Mouse (Mus musculus): ENCODE results near the gene Rgs16. TPM values are rescaled to one million over a fixed set of nuclear protein-coding genes. Genes with fewer than 3 reads are reported as not detected.
A peak's percentile ranks its signal among the peaks of the same experiment; 100 is the strongest.

The Rgs16 gene
- polyA plus RNA-seq, 1 experiment from 2014 or later: 23.7 TPM

- H3K9me3 ChIP-seq: no peaks in the 10 kb centered on the region
- H3K4me2 ChIP-seq (replicated peaks): no peak overlapping the region
- no peaks in the 10 kb centered on the region for H3K36me3 ChIP-seq
- ATAC-seq (ENCODE audit: low FRiP score, low read depth): no peak
- no peaks in the 10 kb centered on the region for H3K4me1 ChIP-seq
- no peak overlapping the region for H3K27ac ChIP-seq
- no peaks in the 10 kb centered on the region for H3K27me3 ChIP-seq
- WGBS: 80% methylated on average over 16 of the region's 16 CpGs
- no peak overlapping the region for H3K9ac ChIP-seq
- H3K4me3 ChIP-seq: no peak overlapping the region
Measured at GRCm38 (mm10) chr1:153726636-153727035, 13.5 kb upstream of the Rgs16 start.

GRCm38 (mm10) chr1:153729806-153730205 is 10.3 kb upstream of the Rgs16 start:
- H3K27ac ChIP-seq: no peak overlapping the region
- H3K4me3 ChIP-seq: no peak overlapping the region
- H3K4me2 ChIP-seq (replicated peaks): no peak overlapping the region
- no peaks in the 10 kb centered on the region for H3K36me3 ChIP-seq
- WGBS: 38% methylated on average over 2 of the region's 2 CpGs
- ATAC-seq (ENCODE audit: low FRiP score, low read depth): no peak
- H3K4me1 ChIP-seq: peaks cover 18% of the 10 kb centered on the region
- H3K27me3 ChIP-seq: no peaks in the 10 kb centered on the region
- no peaks in the 10 kb centered on the region for H3K9me3 ChIP-seq
- H3K9ac ChIP-seq: no peak overlapping the region

- H3K27ac ChIP-seq: no peak overlapping the region
- ATAC-seq (ENCODE audit: low FRiP score, low read depth): no peak
Measured at GRCm38 (mm10) chr1:153730671-153731070, 9.5 kb upstream of the Rgs16 start.

GRCm38 (mm10) chr1:153733181-153733580 is 7.0 kb upstream of the Rgs16 start:
- Histone ChIP-seq H3K9me3 (no peaks in the 10 kb centered on the region), H3K4me3 (no peak overlapping the region), H3K9ac (no peak overlapping the region), H3K4me2 (replicated peaks) (no peak overlapping the region), H3K4me1 (peaks cover 43% of the 10 kb centered on the region), H3K27ac (0 out of 2 replicates have a peak overlapping the region, but pooled peaks have one; percentile 39), H3K27me3 (peaks cover 5% of the 10 kb centered on the region), H3K36me3 (no peaks in the 10 kb centered on the region)
- peak; percentile 70 for ATAC-seq (ENCODE audit: low FRiP score, low read depth)
- 15% methylated on average over 9 of the region's 9 CpGs for WGBS

More at GRCm38 (mm10) chr1:153730671-153731070, 9.5 kb upstream of the Rgs16 start:
- Histone ChIP-seq H3K9ac (no peak overlapping the region), H3K27me3 (no peaks in the 10 kb centered on the region), H3K36me3 (no peaks in the 10 kb centered on the region), H3K4me2 (replicated peaks) (no peak overlapping the region), H3K4me3 (no peak overlapping the region), H3K9me3 (no peaks in the 10 kb centered on the region), H3K4me1 (peaks cover 18% of the 10 kb centered on the region)
- 58% methylated on average over 3 of the region's 3 CpGs for WGBS

GRCm38 (mm10) chr1:153734866-153735265 is 5.3 kb upstream of the Rgs16 start:
- no peak for ATAC-seq (ENCODE audit: low FRiP score, low read depth)
- Histone ChIP-seq H3K36me3 (no peaks in the 10 kb centered on the region), H3K4me2 (replicated peaks) (no peak overlapping the region), H3K4me1 (peaks cover 50% of the 10 kb centered on the region), H3K27ac (no peak overlapping the region), H3K9ac (no peak overlapping the region), H3K27me3 (peaks cover 19% of the 10 kb centered on the region), H3K4me3 (no peak overlapping the region), H3K9me3 (no peaks in the 10 kb centered on the region)
- WGBS: 78% methylated on average over 4 of the region's 4 CpGs

GRCm38 (mm10) chr1:153736096-153736495 is 4.1 kb upstream of the Rgs16 start:
- H3K27me3 ChIP-seq: peaks cover 23% of the 10 kb centered on the region
- no peak overlapping the region for H3K4me2 ChIP-seq (replicated peaks)
- no peaks in the 10 kb centered on the region for H3K9me3 ChIP-seq
- ATAC-seq (ENCODE audit: low FRiP score, low read depth): no peak
- H3K9ac ChIP-seq: no peak overlapping the region
- no peak overlapping the region for H3K4me3 ChIP-seq
- 63% methylated on average over 6 of the region's 6 CpGs for WGBS
- H3K27ac ChIP-seq: no peak overlapping the region
- H3K36me3 ChIP-seq: no peaks in the 10 kb centered on the region
- H3K4me1 ChIP-seq: peaks cover 59% of the 10 kb centered on the region

- Histone ChIP-seq H3K27me3 (peaks cover 29% of the 10 kb centered on the region), H3K9me3 (no peaks in the 10 kb centered on the region), H3K4me1 (peaks cover 63% of the 10 kb centered on the region), H3K36me3 (no peaks in the 10 kb centered on the region), H3K9ac (no peak overlapping the region), H3K4me3 (no peak overlapping the region), H3K4me2 (replicated peaks) (0 out of 2 replicates have a peak overlapping the region, but pooled peaks have one; percentile 7), H3K27ac (peak overlapping the region; percentile 33; the same call in 1 of the 2 replicates)
- 53% methylated on average over 9 of the region's 9 CpGs for WGBS
- ATAC-seq (ENCODE audit: low FRiP score, low read depth): no peak
Measured at GRCm38 (mm10) chr1:153737101-153738085, 2.8 kb upstream of the Rgs16 start.

GRCm38 (mm10) chr1:153739437-153740015 is 623 bp upstream of the Rgs16 start:
- H3K4me2 ChIP-seq (replicated peaks): peak overlapping the region; percentile 75
- H3K4me3 ChIP-seq: peak overlapping the region; percentile 49
- peaks cover 29% of the 10 kb centered on the region for H3K27me3 ChIP-seq
- 21% methylated on average over 13 of the region's 13 CpGs for WGBS
- H3K9ac ChIP-seq: peak overlapping the region; percentile 68; the same call in 1 of the 2 replicates
- H3K36me3 ChIP-seq: peaks cover 10% of the 10 kb centered on the region; the same call in 1 of the 2 replicates
- no peaks in the 10 kb centered on the region for H3K9me3 ChIP-seq
- peaks cover 53% of the 10 kb centered on the region for H3K4me1 ChIP-seq
- ATAC-seq (ENCODE audit: low FRiP score, low read depth): no peak
- no peak overlapping the region for H3K27ac ChIP-seq

- Histone ChIP-seq H3K27ac (no peak overlapping the region), H3K36me3 (peaks cover 10% of the 10 kb centered on the region; the same call in 1 of the 2 replicates), H3K4me3 (peak overlapping the region; percentile 49), H3K27me3 (peaks cover 29% of the 10 kb centered on the region), H3K4me2 (replicated peaks) (peak overlapping the region; percentile 75), H3K9me3 (no peaks in the 10 kb centered on the region), H3K9ac (peak overlapping the region; percentile 68), H3K4me1 (peaks cover 52% of the 10 kb centered on the region)
- WGBS: 38% methylated on average over 12 of the region's 12 CpGs
- ATAC-seq (ENCODE audit: low FRiP score, low read depth): no peak
Measured at GRCm38 (mm10) chr1:153740775-153741400, 739 bp downstream of the Rgs16 start.

GRCm38 (mm10) chr1:153741551-153742316 is 1.6 kb downstream of the Rgs16 start:
- Histone ChIP-seq H3K4me2 (replicated peaks) (peak overlapping the region; percentile 75), H3K9ac (peak overlapping the region; percentile 32; the same call in 1 of the 2 replicates), H3K4me3 (peak overlapping the region; percentile 49), H3K9me3 (no peaks in the 10 kb centered on the region), H3K36me3 (peaks cover 10% of the 10 kb centered on the region; the same call in 1 of the 2 replicates), H3K27me3 (peaks cover 29% of the 10 kb centered on the region), H3K4me1 (peaks cover 43% of the 10 kb centered on the region), H3K27ac (no peak overlapping the region)
- ATAC-seq (ENCODE audit: low FRiP score, low read depth): no peak
- 74% methylated on average over 18 of the region's 18 CpGs for WGBS

All from limb, embryonic 13.5 days (tissue).